8 mouse cellular contexts compared by ENCODE assay signal in genomic region chrX:20847816-20848215, GRCm38 (mm10). TPM values are rescaled to one million over a fixed set of nuclear protein-coding genes. Genes with fewer than 3 reads are reported as not detected.
DNase-seq lines count a peak whose midpoint lies in the region; ATAC-seq lines count a peak whose summit lies in the region.

No protein-coding gene starts in this region.

- 0 out of 2 replicates have a peak overlapping the region, but pooled peaks have one; percentile 33 for H3K27ac ChIP-seq in heart, embryonic 15.5 days
- H3K27ac ChIP-seq in embryonic facial prominence, embryonic 12.5 days, result peak overlapping the region; percentile 60; the same call in 1 of the 2 replicates
- H3K27ac ChIP-seq in hindbrain, embryonic 16.5 days (ENCODE audit: low read depth, low read length), result peak overlapping the region; percentile 48
- peak overlapping the region; percentile 79 for H3K27ac ChIP-seq in midbrain, embryonic 15.5 days

- ATAC-seq in heart, embryonic 15.5 days (replicated peaks; ENCODE audit: insufficient number of reproducible peaks, insufficient read depth, low FRiP score, low read depth), result no peak
- ATAC-seq in embryonic facial prominence, embryonic 12.5 days (ENCODE audit: insufficient number of reproducible peaks, insufficient read depth, low FRiP score, low TSS enrichment), result 0 out of 2 replicates have a peak, but pooled peaks have one; percentile 5
- ATAC-seq in hindbrain, embryonic 16.5 days, result peak; percentile 22
- peak; percentile 38; the same call in 1 of the 2 replicates for ATAC-seq in midbrain, embryonic 15.5 days (replicated peaks)
- no peak for ATAC-seq in megakaryocyte-erythroid progenitor cell, adult 5-6 weeks (replicated peaks; ENCODE audit: low FRiP score, low TSS enrichment, poor library complexity, severe bottlenecking)
- no peak for ATAC-seq in CD4-positive, CD25-positive, alpha-beta regulatory T cell, adult 4 months

- H3K4me3 ChIP-seq in heart, embryonic 15.5 days, result peak overlapping the region; percentile 72
- H3K4me3 ChIP-seq in embryonic facial prominence, embryonic 12.5 days, result peak overlapping the region; percentile 59; the same call in 1 of the 2 replicates
- H3K4me3 ChIP-seq in hindbrain, embryonic 16.5 days (ENCODE audit: low read length), result peak overlapping the region; percentile 59
- peak overlapping the region; percentile 58 for H3K4me3 ChIP-seq in midbrain, embryonic 15.5 days

- H3K9me3 ChIP-seq in heart, embryonic 15.5 days (replicated peaks), result no peaks in the 10 kb centered on the region
- H3K9me3 ChIP-seq in embryonic facial prominence, embryonic 12.5 days, result no peaks in the 10 kb centered on the region
- H3K9me3 ChIP-seq in hindbrain, embryonic 16.5 days (ENCODE audit: control insufficient read depth, low read length), result no peaks in the 10 kb centered on the region
- H3K9me3 ChIP-seq in midbrain, embryonic 15.5 days, result no peaks in the 10 kb centered on the region

- no peaks in the 10 kb centered on the region for H3K27me3 ChIP-seq in heart, embryonic 15.5 days
- H3K27me3 ChIP-seq in embryonic facial prominence, embryonic 12.5 days, result no peaks in the 10 kb centered on the region
- H3K27me3 ChIP-seq in hindbrain, embryonic 16.5 days (replicated peaks; ENCODE audit: control insufficient read depth, insufficient read depth, low read length), result no peaks in the 10 kb centered on the region
- H3K27me3 ChIP-seq in midbrain, embryonic 15.5 days (replicated peaks), result no peaks in the 10 kb centered on the region

- H3K36me3 ChIP-seq in heart, embryonic 15.5 days, result 0 out of 2 replicates have a peak, but pooled peaks cover 12% of the 10 kb centered on the region
- H3K36me3 ChIP-seq in embryonic facial prominence, embryonic 12.5 days, result peaks cover 7% of the 10 kb centered on the region; the same call in 1 of the 2 replicates
- H3K36me3 ChIP-seq in hindbrain, embryonic 16.5 days (ENCODE audit: control insufficient read depth, insufficient read depth, low read length), result peaks cover 11% of the 10 kb centered on the region
- no peaks in the 10 kb centered on the region for H3K36me3 ChIP-seq in midbrain, embryonic 15.5 days (replicated peaks)

- 23% methylated on average over 2 of the region's 2 CpGs for WGBS in heart, embryonic 15.5 days
- 21% methylated on average over 2 of the region's 2 CpGs for WGBS in embryonic facial prominence, embryonic 12.5 days
- 35% methylated on average over 2 of the region's 2 CpGs for WGBS in hindbrain, embryonic 16.5 days
- 23% methylated on average over 2 of the region's 2 CpGs for whole genome bisulfite sequencing in midbrain, embryonic 15.5 days

- peaks cover 3% of the 10 kb centered on the region; the same call in 1 of the 2 replicates for H3K4me1 ChIP-seq in heart, embryonic 15.5 days (replicated peaks)
- H3K4me1 ChIP-seq in embryonic facial prominence, embryonic 12.5 days, result no peaks in the 10 kb centered on the region
- peaks cover 6% of the 10 kb centered on the region; the same call in 1 of the 2 replicates for H3K4me1 ChIP-seq in hindbrain, embryonic 16.5 days (ENCODE audit: control insufficient read depth, insufficient read depth, low read depth, low read length)
- H3K4me1 ChIP-seq in midbrain, embryonic 15.5 days, result peaks cover 19% of the 10 kb centered on the region

- peak overlapping the region; percentile 52 for H3K4me2 ChIP-seq in heart, embryonic 15.5 days
- H3K4me2 ChIP-seq in embryonic facial prominence, embryonic 12.5 days (replicated peaks), result peak overlapping the region; percentile 32
- H3K4me2 ChIP-seq in hindbrain, embryonic 16.5 days (ENCODE audit: low read length), result peak overlapping the region; percentile 46
- H3K4me2 ChIP-seq in midbrain, embryonic 15.5 days, result peak overlapping the region; percentile 45

- H3K9ac ChIP-seq in heart, embryonic 15.5 days, result no peak overlapping the region
- no peak overlapping the region for H3K9ac ChIP-seq in embryonic facial prominence, embryonic 12.5 days
- H3K9ac ChIP-seq in hindbrain, embryonic 16.5 days (ENCODE audit: low read depth, low read length), result no peak overlapping the region; the same call in 1 of the 2 replicates
- 0 out of 2 replicates have a peak overlapping the region, but pooled peaks have one; percentile 22 for H3K9ac ChIP-seq in midbrain, embryonic 15.5 days

- DNase-seq in heart, adult 8-10 months (ENCODE audit: low spot score), result no peak
- DNase-seq in adrenal gland, postnatal 14 days, result no peak

RNA-seq across cellular contexts. Expression of gene Timp1, which starts 22.1 kb away (rescaled TPM):
- 25.2 and 25.6 TPM in 2 replicates for polyA plus RNA-seq in heart, embryonic 15.5 days (2015; fragmentation: Nextera tagmentation; extraction: Ambion mirVana)
- total RNA-seq in heart, adult 8-10 months (2022), result 1 to 10 TPM; 2.0 to 3.5 (median 2.3) TPM
- polyA plus RNA-seq in embryonic facial prominence, embryonic 12.5 days (2016; fragmentation: Nextera tagmentation; extraction: Ambion mirVana), result 16.0 and 17.9 TPM in 2 replicates
- polyA plus RNA-seq in hindbrain, embryonic 16.5 days (2015; fragmentation: Nextera tagmentation; extraction: Ambion mirVana), result 3.1 and 6.0 TPM in 2 replicates
- 3.1 and 4.0 TPM in 2 replicates for polyA plus RNA-seq in midbrain, embryonic 15.5 days (2015; fragmentation: Nextera tagmentation; extraction: Ambion mirVana)
- 26.3 and 27.4 TPM in 2 replicates for total RNA-seq in adrenal gland, postnatal 14 days (2021)
- not detected in 2 replicates for total RNA-seq in megakaryocyte-erythroid progenitor cell, adult 5-6 weeks (2014; fragmentation: Nextera tagmentation)
- not detected in 2 replicates for total RNA-seq in megakaryocyte-erythroid progenitor cell, adult 5-6 weeks (2017)
- polyA plus RNA-seq in CD4-positive, CD25-positive, alpha-beta regulatory T cell, adult 4 months (2017; shearing (Covaris generic)), result under 1 TPM in 1 of 2 experiments, not detected in 1; 0.39 TPM

RNA-seq across cellular contexts. Expression of gene Araf, which starts 50.2 kb away (rescaled TPM):
- 90.0 and 103 TPM in 2 replicates for polyA plus RNA-seq in heart, embryonic 15.5 days (2015; fragmentation: Nextera tagmentation; extraction: Ambion mirVana)
- total RNA-seq in heart, adult 8-10 months (2022), result 100 to 1,000 TPM in 1 of 4 experiments, 10 to 100 TPM in 3; 83.3 to 103 (median 92.8) TPM
- 107 and 113 TPM in 2 replicates for polyA plus RNA-seq in embryonic facial prominence, embryonic 12.5 days (2016; fragmentation: Nextera tagmentation; extraction: Ambion mirVana)
- polyA plus RNA-seq in hindbrain, embryonic 16.5 days (2015; fragmentation: Nextera tagmentation; extraction: Ambion mirVana), result 388 and 428 TPM in 2 replicates
- 365 and 380 TPM in 2 replicates for polyA plus RNA-seq in midbrain, embryonic 15.5 days (2015; fragmentation: Nextera tagmentation; extraction: Ambion mirVana)
- total RNA-seq in adrenal gland, postnatal 14 days (2021), result 96.3 and 102 TPM in 2 replicates
- 101 and 125 TPM in 2 replicates for total RNA-seq in megakaryocyte-erythroid progenitor cell, adult 5-6 weeks (2014; fragmentation: Nextera tagmentation)
- 33.5 and 40.7 TPM in 2 replicates for total RNA-seq in megakaryocyte-erythroid progenitor cell, adult 5-6 weeks (2017)
- polyA plus RNA-seq in CD4-positive, CD25-positive, alpha-beta regulatory T cell, adult 4 months (2017; shearing (Covaris generic)), result 100 to 1,000 TPM; 114 to 205 TPM

Comparison
In these comparisons a context has a peak if more than half of its experiments do, and no peak if none do; other contexts are left out.
1. ATAC-seq: peak in embryonic facial prominence, embryonic 12.5 days (single experiment), hindbrain, embryonic 16.5 days (single experiment) and midbrain, embryonic 15.5 days (single experiment); none in heart, embryonic 15.5 days (single experiment), megakaryocyte-erythroid progenitor cell, adult 5-6 weeks (single experiment) and CD4-positive, CD25-positive, alpha-beta regulatory T cell, adult 4 months (single experiment).
2. Peak in every context shown above with its lines, with median percentiles within 50 percentile points of each other: H3K27ac ChIP-seq, H3K4me2 ChIP-seq and H3K4me3 ChIP-seq.